In genomic region chr10:51175993-51176577, GRCm38 (mm10) we compare ENCODE assay signal across 30 mouse cellular contexts.
DNase-seq lines count a peak whose midpoint lies in the region; ATAC-seq lines count a peak whose summit lies in the region.
"Had no signal": no experiment of that assay in that cellular context is flagged by ENCODE, and none has a peak within 500 bp of the region (broad histone marks: within the 10 kb centered on the region; RNA-seq: fewer than 3 reads in every experiment).

No protein-coding gene starts in this region.

- peak; percentile 31 to 40 for DNase-seq in cerebellum, postnatal 14 days
- DNase-seq in cerebellum, adult 8-10 months, result no peak
- peak; percentile 6 for DNase-seq in left cerebral cortex, postnatal 4 days
- no peak for DNase-seq in left cerebral cortex, postnatal 14 days (ENCODE audit: low spot score in 2 of 2)
- DNase-seq in spleen, adult 18-20 months, result no peak
- DNase-seq: adrenal gland, postnatal 10 days; adrenal gland, postnatal 36 days; B cell, adult 2 months; cerebellum, adult 11 months; cerebellum, adult 2 months; cerebellum, postnatal 36 days; embryo, embryonic 11 days; gastrocnemius, postnatal 36 days; heart, adult 2 months; heart, postnatal 14 days; heart, postnatal 4 days; kidney, adult 18-20 months had no signal

- no peaks in the 10 kb centered on the region for H3K9me3 ChIP-seq in embryonic facial prominence, embryonic 15.5 days (replicated peaks)
- H3K9me3 ChIP-seq: forebrain, embryonic 12.5 days; forebrain, embryonic 15.5 days; G1E; heart, embryonic 10.5 days; heart, embryonic 13.5 days had no signal

- peak; percentile 67; the same call in 1 of the 2 replicates for ATAC-seq in embryonic facial prominence, embryonic 15.5 days (ENCODE audit: insufficient number of reproducible peaks, low FRiP score, low TSS enrichment, low read depth)
- ATAC-seq: hindbrain, postnatal 0 days; inflammation-experienced regulatory T-cells, adult 6 months; intestine, embryonic 16.5 days; Patski had no signal

- no peaks in the 10 kb centered on the region for H3K27me3 ChIP-seq in embryonic facial prominence, embryonic 15.5 days
- H3K27me3 ChIP-seq: CH12.LX; forebrain, embryonic 12.5 days; forebrain, embryonic 15.5 days; heart, embryonic 13.5 days; Patski had no signal

- no peaks in the 10 kb centered on the region for H3K36me3 ChIP-seq in embryonic facial prominence, embryonic 15.5 days
- H3K36me3 ChIP-seq: forebrain, embryonic 12.5 days; forebrain, embryonic 15.5 days; G1E; heart, embryonic 10.5 days; heart, embryonic 13.5 days had no signal

- H3K4me2 ChIP-seq in embryonic facial prominence, embryonic 15.5 days (replicated peaks), result no peak overlapping the region
- H3K4me2 ChIP-seq: forebrain, embryonic 12.5 days; forebrain, embryonic 15.5 days; heart, embryonic 13.5 days; hindbrain, embryonic 14.5 days had no signal

- no peak overlapping the region for H3K27ac ChIP-seq in embryonic facial prominence, embryonic 15.5 days (replicated peaks)
- H3K27ac ChIP-seq: forebrain, embryonic 12.5 days; forebrain, embryonic 15.5 days; heart, adult 2 months; heart, embryonic 10.5 days; heart, embryonic 13.5 days; hindbrain, embryonic 14.5 days; hindbrain, postnatal 0 days had no signal

- 77% methylated on average over 3 of the region's 3 CpGs for WGBS in embryonic facial prominence, embryonic 15.5 days

- intact Hi-C loops in left cerebral cortex, postnatal 4 days (cut with DNase I), result no loop called here
- intact Hi-C loops in left cerebral cortex, postnatal 14 days (cut with DNase I), result no loop called here

- H3K4me3 ChIP-seq in embryonic facial prominence, embryonic 15.5 days (replicated peaks), result no peak overlapping the region
- H3K4me3 ChIP-seq: erythroblast, embryonic 14.5 days; forebrain, embryonic 12.5 days; forebrain, embryonic 15.5 days; heart, adult 2 months; heart, embryonic 10.5 days; heart, embryonic 13.5 days had no signal

- H3K4me1 ChIP-seq in embryonic facial prominence, embryonic 15.5 days, result no peaks in the 10 kb centered on the region
- H3K4me1 ChIP-seq: forebrain, embryonic 12.5 days; forebrain, embryonic 15.5 days; heart, embryonic 10.5 days had no signal

- no peak overlapping the region for H3K9ac ChIP-seq in embryonic facial prominence, embryonic 15.5 days
- H3K9ac ChIP-seq: forebrain, embryonic 12.5 days; forebrain, embryonic 15.5 days; heart, embryonic 13.5 days; hindbrain, embryonic 14.5 days had no signal

Comparison
In these comparisons a context has a peak if more than half of its experiments do, and no peak if none do; other contexts are left out.
1. DNase-seq: peak in cerebellum, postnatal 14 days (2 of 2) and left cerebral cortex, postnatal 4 days (single experiment); none in cerebellum, adult 8-10 months (single experiment), left cerebral cortex, postnatal 14 days (0 of 2) and spleen, adult 18-20 months (0 of 2).